Mouse (Mus musculus) retina, embryonic 14.5 days (tissue): ENCODE measurements around the gene Krt13.

ENCODE experiments used
- DNase-seq: peaks from one replicate; pipeline ENCODE4 v3.0.0-alpha.2; 2015; ENCODE audit warnings: low spot score

Krt13 gene

DNA sequence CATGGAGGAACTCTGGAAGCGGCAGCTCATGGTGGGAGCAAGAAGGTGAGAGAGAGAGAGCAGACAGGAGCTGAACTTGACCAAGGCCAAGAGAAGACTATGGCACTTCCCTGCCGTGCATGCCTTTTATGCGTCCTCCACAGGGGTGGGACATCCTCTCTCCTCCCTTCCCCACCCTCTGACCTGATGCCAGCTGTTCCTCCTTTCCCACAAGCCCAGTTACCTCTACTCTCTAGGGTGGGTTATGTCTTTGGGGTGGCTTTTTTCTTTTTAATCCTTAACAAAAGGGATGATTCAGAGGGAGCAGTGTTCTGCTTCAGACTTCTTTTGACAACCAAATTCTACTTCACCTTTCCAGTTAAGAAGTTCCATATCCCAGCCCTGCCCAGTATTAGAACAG lies at the start of gene Krt13:
Krt13 (minus strand) TSS at position 101 of the 400 bp plus-strand sequence.
- no peak for DNase-seq

DNA sequence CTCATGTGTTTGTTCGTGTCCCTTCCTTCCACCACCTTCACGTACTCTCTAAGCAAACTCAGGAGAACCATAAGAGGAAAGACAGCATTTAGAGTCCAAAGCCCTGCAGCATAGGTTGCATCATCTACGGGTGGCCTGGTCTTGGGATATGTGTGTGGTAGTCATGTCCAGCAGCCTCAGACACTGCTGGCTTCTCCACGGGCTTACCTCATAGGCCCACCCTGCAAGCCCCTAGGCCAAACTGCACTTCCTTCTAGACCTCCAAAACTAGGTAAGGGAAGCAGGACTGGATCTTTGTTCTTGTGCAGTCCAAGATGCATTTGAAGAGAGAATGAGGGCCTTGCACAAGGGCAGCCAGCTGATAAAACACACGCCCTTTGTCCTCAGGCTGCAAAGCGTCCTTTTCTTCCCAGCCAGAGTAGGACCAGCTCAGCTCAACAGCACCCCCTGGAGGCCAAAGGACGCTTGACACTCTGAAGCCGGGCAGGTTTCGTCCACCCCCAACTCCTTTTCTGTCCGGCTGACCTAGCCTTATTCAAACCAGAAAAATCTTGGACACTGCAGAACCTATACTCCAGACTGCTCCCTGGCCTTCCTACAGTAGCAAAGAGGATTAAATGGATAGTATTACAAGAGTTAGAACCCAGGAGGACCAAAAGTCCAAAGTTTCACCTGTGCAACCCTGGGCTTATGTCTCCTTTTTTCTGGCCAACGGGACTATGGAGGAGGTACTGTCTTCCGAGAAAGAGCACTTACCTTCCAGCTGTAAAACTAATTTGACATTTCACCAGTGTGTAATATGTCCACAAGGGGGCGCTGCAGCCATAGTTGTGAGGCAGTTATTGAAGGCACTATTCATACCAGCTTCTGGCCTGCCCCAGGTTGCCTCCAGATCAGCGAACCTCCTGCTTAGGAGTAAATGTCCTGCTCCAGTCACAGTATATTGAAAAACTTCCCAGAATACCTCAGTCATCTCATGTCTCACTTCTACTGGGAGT lies 47.7 kb upstream of the Krt13 start:
- DNase-seq: peak; percentile 86

DNA sequence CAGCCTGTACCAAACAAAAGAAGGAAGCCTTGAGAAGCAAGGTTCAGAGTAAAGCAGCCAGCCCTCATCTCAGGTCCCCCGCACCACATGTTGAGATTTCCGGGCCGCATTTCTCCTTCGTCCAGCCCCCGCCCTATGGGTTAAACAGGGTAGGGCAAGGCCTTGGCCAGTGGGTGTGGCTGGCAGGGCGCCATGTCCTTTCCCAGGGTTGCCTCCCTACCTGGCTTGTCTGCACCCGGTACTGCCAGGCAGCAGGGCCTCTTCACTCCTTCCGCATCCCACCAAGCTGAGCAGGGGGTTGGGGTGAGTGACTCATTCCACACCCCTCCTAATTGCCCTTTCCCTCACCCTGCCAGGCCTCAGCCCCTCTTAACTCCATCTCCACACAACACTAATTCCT lies 46.7 kb upstream of the Krt13 start:
- DNase-seq: no peak

GRCm38 (mm10) chr11:100164392-100164791 lies 43.0 kb upstream of the Krt13 start:
- DNase-seq: no peak

GRCm38 (mm10) chr11:100157908-100158477 lies 36.6 kb upstream of the Krt13 start:
- no peak for DNase-seq

- no peak for DNase-seq
Measured at GRCm38 (mm10) chr11:100157331-100157730, 36.0 kb upstream of the Krt13 start.

GRCm38 (mm10) chr11:100155497-100156255 lies 34.3 kb upstream of the Krt13 start:
- no peak for DNase-seq

- no peak for DNase-seq
Measured at GRCm38 (mm10) chr11:100148615-100149330, 27.4 kb upstream of the Krt13 start, which contains the start of gene Krt19. Gene Krt19 (minus strand): TSS chr11:100148665.

DNA sequence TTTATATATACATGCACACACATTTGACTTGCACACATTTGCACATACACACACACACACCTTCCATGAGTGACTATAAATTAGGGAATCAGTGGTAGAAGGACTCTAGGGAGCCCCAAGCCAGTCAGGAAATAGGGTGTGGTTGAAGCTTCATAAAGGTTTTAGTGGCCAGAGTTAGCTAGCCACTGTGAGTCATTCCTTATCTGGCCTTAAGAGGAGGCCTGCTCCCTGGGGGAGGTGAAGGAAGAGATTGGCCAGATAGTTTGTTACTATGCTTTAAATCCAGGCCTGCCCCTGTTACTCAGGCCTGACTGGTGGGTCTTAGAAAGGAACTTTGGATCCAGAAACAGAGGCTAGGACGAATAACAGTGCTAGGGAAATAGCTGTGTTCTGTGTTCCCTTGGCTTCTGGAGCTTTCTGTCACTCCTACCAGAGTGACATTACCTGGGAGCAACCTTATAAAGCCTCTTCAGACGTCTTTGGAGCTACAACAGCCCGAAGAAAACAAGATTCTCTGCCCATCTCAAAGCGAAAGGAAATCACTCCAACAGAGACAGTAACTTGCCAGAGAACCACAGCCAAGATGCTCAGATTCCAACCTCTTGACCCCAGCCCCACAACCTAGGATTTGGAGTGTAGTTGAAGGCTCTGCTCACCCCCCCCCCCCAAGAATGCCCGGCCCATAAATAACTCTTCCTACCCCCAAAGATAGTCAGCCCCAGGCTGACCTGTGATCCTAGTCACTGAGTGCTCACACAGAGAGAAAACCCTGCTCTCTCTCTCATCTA lies 26.4 kb upstream of the Krt13 start:
- no peak for DNase-seq

- peak; percentile 25 for DNase-seq
Measured at GRCm38 (mm10) chr11:100145858-100146560, 24.6 kb upstream of the Krt13 start.

DNA sequence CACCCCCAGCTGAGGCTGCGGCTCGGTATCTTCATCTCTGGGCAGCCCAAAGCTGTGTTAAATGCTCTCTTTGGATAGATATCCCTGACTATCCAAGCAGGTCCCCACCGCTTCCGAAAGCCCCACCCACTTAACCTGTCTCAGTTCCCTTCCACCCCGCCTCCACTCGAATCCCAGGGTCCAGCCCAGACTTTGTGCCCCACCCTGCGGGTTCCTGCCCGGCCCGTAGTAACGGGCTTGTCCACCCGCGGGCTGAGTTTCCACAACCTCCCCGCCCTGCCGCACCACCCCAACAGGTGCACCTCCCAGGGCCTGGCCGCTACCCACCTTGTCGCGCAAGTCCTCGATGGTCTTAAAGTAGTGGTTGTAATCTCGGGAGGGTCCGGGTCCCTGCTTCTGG lies 23.7 kb upstream of the Krt13 start:
- no peak for DNase-seq

DNA sequence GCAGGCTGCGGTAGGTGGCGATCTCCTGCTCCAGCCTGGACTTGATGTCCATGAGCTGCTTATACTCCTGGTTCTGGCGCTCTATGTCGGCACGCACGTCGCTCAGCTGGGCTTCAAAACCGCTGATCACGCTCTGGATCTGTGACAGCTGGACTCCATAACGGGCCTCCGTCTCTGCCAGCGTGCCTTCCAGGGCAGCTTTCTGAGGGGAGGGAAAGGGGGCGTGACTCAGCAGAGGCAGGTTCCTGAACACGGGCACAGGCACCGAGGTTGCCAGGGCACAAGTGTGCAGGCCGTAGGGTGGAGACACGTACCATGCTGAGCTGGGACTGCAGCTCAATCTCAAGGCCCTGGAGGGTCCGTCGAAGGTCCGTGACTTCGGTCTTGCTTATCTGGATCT lies 19.6 kb upstream of the Krt13 start:
- no peak for DNase-seq

GRCm38 (mm10) chr11:100139391-100139790 lies 18.0 kb upstream of the Krt13 start:
- no peak for DNase-seq

DNA sequence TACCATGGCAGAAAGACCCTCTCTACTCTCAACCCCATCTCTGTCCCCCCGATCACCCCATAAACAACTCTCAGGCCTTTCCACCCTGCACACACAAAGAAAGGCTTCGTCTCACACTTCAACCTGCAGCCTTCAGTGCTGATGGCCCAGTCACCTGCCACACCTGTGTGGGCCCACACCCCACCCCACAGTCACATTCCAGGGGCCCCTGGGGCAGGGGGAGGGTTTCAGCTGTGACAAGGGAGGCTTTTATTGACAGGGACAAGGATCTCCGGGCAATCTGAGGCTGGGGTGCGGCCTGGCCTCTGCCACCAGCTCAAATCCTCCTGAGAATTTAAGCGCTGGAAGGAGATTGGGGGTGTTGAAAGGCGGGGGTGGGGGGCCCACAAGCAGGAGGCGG lies 17.4 kb upstream of the Krt13 start:
- DNase-seq: no peak

- peak; percentile 60 for DNase-seq
Measured at GRCm38 (mm10) chr11:100137693-100138092, 16.3 kb upstream of the Krt13 start.

DNA sequence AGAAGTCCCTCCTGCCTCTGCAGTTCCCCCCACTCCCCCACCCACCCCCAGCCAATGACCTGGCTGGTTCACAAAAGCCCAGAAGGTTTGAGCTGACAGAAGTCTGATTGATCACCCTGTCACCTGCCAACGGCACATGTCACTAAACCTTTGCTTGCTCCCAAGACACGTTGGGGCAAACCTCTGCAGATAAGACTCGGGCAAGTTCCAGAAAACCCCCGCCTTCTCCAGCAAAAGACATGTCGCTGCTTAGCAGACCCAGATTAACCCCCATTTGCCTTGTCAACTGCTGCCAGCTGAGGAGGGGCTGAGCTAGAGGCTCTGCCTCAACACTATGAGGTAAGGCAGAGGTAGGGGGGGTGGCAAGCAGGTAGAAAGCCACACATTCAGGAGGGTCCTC lies 15.2 kb upstream of the Krt13 start:
- no peak for DNase-seq

- no peak for DNase-seq
Measured at GRCm38 (mm10) chr11:100135731-100136130, 14.4 kb upstream of the Krt13 start, which contains the start of gene Krt15. Gene Krt15 (minus strand): TSS chr11:100135928.

DNA sequence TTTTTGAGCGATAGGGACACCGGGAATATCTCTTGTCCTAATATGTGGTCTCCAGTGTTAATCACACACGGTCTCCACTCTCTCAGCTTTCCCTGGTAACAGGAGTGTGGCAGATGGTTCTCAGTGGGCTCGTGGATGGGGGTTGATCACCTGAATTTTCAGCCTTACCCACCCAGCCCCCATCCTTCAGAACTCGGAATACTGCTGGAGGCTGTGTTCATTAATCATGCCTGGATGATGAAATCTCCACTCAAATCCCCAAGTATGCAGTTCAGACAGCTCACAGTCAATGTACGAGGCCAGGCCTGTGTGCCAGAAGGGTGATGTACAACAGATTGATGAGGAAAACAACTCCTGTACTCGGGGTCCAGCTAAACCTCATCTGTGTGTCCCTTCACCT lies 3.5 kb upstream of the Krt13 start:
- DNase-seq: no peak

- DNase-seq: no peak
Measured at GRCm38 (mm10) chr11:100120331-100120730, 1.0 kb downstream of the Krt13 start.

DNA sequence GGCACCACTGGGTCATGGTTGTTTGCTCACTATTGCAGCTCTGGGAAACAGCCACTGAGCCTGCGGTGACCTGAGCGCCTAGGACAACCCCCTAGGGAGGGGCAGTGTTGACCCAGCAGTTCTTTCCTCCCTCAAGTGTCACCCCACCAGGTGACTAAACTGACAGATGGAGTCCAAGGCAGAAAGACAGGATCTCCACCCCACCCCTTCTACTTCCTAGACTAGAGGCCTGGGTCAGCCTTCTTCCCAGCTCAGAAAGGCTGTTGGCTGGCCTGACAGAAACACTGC lies 7.7 kb downstream of the Krt13 start:
- no peak for DNase-seq
